Mouse (Mus musculus) midbrain, postnatal 0 days (tissue): ENCODE measurements around the gene Nudt16l1. TPM values are rescaled to one million over a fixed set of nuclear protein-coding genes. Genes with fewer than 3 reads are reported as not detected.

Experiments used
- ATAC-seq: fragments of 200-750 bp; cut with Nextera tagmentation; 2 replicates; pipeline ENCODE4 v1.8.0; 2017; ENCODE audit warnings: moderate number of reproducible peaks, mild to moderate bottlenecking, moderate TSS enrichment, moderate library complexity; ENCODE audit not compliant: low FRiP score
- DNase-seq: peaks from one replicate; pipeline ENCODE4 v3.0.0-alpha.2; 2015; ENCODE audit warnings: low spot score
- H3K27ac ChIP-seq: fragments of 300-500 bp; sonication (generic); 2 replicates; pipeline ENCODE4 v1.5.1; 2014; ENCODE audit warnings: low read depth, mild to moderate bottlenecking, low read length, mixed read lengths
- H3K27me3 ChIP-seq: fragments of 300-500 bp; sonication (generic); 2 replicates; pipeline ENCODE4 v1.6.1; 2014; ENCODE audit warnings: low read length, control low read depth, mixed read lengths; ENCODE audit not compliant: insufficient read depth
- H3K36me3 ChIP-seq: fragments of 300-500 bp; sonication (generic); 2 replicates; pipeline ENCODE4 v1.6.1; 2014; ENCODE audit warnings: low read length, control low read depth, mixed read lengths; ENCODE audit not compliant: insufficient read depth
- H3K4me1 ChIP-seq: fragments of 300-500 bp; sonication (generic); 2 replicates; pipeline ENCODE4 v1.6.1; 2014; ENCODE audit warnings: mild to moderate bottlenecking, control low read depth, antibody characterized with exemption, low read length, mixed read lengths; ENCODE audit not compliant: insufficient read depth
- H3K4me2 ChIP-seq: fragments of 300-500 bp; sonication (generic); 2 replicates; pipeline ENCODE4 v1.6.1; 2014; ENCODE audit warnings: low read depth, mild to moderate bottlenecking, low read length, mixed read lengths; ENCODE audit not compliant: poor library complexity, severe bottlenecking
- H3K4me3 ChIP-seq: fragments of 300-500 bp; sonication (generic); 2 replicates; pipeline ENCODE4 v1.5.1; 2014; ENCODE audit warnings: low read depth, mild to moderate bottlenecking, low read length, moderate library complexity
- H3K9ac ChIP-seq: fragments of 300-500 bp; sonication (generic); replicated peaks from 2 replicates; pipeline ENCODE4 v1.6.1; 2014; ENCODE audit warnings: mild to moderate bottlenecking, low read length, moderate library complexity, mixed read lengths; ENCODE audit not compliant: poor library complexity, severe bottlenecking
- H3K9me3 ChIP-seq: fragments of 300-500 bp; sonication (generic); 2 replicates; pipeline ENCODE4 v1.6.1; 2016; ENCODE audit warnings: low read length, control low read depth
- CTCF ChIP-seq: IDR thresholded peaks from 2 replicates; pipeline ENCODE4 v1.5.1; 2016; ENCODE audit warnings: antibody characterized with exemption, mild to moderate bottlenecking
- WGBS: fragments of 180-500 bp; shearing (Covaris S2); extraction: QIAGEN DNeasy Blood & Tissue Kit; methylation state at CpG from one replicate; pipeline ENCODE4 v1.1.7; 2014; 5-methylcytosine and 5-hydroxymethylcytosine counted together
- polyA plus RNA-seq: library from polyadenylated mRNA; unstranded; fragments of >200 nt; fragmentation: Nextera tagmentation; extraction: Ambion mirVana; gene quantifications from 2 replicates; pipeline ENCODE4 v1.2.1, GENCODE M21; 2015
- total RNA-seq: library from RNA; depleted of rRNA; stranded (reverse); fragments of >200 nt; gene quantifications from 2 replicates; pipeline ENCODE4 v1.2.3, GENCODE M21; 2014

Gene Nudt16l1
- total and polyA plus RNA-seq, 2 experiments from 2014 or later: 46.7 to 103 TPM

DNA sequence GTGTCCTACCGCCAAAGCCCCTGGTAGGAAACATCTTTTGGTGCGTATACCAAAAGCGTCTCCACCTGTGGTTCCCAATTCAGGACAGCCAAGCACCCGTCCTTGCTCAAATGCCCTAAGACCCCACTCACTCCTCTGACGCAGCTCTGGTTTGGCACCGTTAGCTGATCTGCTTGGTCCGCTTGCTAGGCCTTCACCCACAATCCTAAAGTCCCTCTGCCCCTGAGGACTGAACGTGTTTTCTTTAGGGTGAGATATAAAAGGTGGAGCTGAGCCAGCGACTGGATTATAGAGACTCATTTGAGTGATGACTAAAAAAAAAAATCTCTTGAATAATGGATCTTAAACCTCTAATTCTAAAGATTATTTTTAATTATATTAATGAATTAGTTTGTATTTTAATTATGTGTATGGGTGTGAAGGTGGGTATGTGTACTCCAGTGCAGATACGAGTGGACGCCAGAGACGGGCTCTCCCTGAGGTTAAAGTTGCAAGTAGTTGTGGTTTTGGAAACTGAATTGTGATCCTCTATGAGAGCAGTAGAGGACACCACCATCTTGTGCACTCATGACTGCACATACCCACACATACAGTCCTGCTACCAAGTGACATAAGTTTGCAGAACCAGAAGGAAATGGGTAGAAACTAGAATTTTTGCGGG is 26.3 kb downstream of the Nudt16l1 start:
- Histone ChIP-seq H3K36me3 (peaks cover 10% of the 10 kb centered on the region), H3K9me3 (no peaks in the 10 kb centered on the region), H3K4me1 (peaks cover 17% of the 10 kb centered on the region), H3K4me2 (peak overlapping the region; percentile 65), H3K27me3 (no peaks in the 10 kb centered on the region), H3K9ac (peak overlapping the region; percentile 78), H3K27ac (peak overlapping the region; percentile 83), H3K4me3 (peak overlapping the region; percentile 63)
- ATAC-seq (peak; percentile 21; the same call in 1 of the 2 replicates), DNase-seq (peak; percentile 48)
- no peak for TF ChIP-seq CTCF
- WGBS: 20% methylated on average over 13 of the region's 13 CpGs

DNA sequence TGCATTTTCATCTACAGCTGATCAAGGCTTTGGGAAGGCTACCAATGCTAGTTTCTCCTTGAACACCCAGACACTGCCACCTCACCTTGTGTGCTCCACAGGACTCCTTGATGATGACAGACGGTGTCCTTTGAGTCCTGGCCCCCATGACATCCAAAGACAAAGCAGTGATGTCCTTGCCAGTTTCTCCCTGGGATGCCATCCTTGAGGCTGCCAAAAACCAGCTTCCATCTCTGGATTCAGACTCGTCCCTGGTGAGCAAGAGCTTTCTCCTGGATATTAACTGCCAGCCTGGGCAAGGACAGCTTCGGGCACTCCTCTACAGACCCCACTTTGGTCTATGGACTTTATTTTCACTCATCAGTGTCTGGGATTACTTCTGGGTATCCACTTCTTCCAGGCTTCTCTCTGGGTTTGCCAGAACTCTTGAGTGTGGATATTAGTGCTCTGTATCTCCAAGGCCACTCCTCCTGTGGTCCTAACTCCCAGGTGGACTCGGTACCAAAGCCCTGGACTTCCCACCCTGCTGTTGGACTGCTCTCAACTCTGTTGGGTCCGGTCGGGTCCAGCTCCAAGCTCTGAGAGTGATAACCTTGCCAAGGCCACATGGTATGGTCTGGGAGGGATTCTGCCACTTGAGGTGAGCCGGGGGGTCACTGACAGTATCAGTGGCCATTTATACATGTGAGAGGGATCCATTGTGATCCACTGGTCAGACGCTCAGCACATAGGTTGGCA is 27.0 kb downstream of the Nudt16l1 start:
- Histone ChIP-seq H3K9ac (no peak overlapping the region), H3K36me3 (peaks cover 5% of the 10 kb centered on the region), H3K9me3 (no peaks in the 10 kb centered on the region), H3K4me1 (peaks cover 17% of the 10 kb centered on the region), H3K27ac (peak overlapping the region; percentile 83; the same call in 1 of the 2 replicates), H3K27me3 (no peaks in the 10 kb centered on the region), H3K4me3 (no peak overlapping the region), H3K4me2 (peak overlapping the region; percentile 65; the same call in 1 of the 2 replicates)
- DNase-seq (no peak), ATAC-seq (no peak)
- 88% methylated on average over 8 of the region's 8 CpGs for WGBS
- no peak for TF ChIP-seq CTCF

DNA sequence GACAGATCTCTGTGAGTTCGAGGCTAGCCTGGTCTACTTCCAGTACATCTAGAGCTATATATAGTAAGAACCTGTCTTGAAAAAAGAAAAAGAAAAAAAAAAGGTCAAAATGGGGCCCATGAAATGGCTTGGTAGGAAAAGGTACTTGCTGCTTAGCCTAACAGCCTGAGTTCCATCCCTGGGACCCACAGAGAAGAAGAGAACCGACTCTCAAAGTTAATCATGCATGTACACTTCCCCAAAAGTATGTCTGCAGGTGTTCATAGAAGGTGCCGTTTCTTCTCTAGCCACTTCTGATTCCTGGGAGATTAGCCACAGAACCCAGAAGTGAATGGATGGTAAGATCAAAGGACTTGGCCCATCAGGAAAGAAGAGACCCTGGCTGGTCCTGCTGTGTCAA is 29.9 kb downstream of the Nudt16l1 start:
- Histone ChIP-seq H3K9ac (no peak overlapping the region), H3K4me2 (no peak overlapping the region), H3K9me3 (no peaks in the 10 kb centered on the region), H3K36me3 (peaks cover 9% of the 10 kb centered on the region), H3K27me3 (no peaks in the 10 kb centered on the region), H3K27ac (no peak overlapping the region), H3K4me3 (no peak overlapping the region), H3K4me1 (peaks cover 3% of the 10 kb centered on the region; the same call in 1 of the 2 replicates)
- DNase-seq (no peak), ATAC-seq (no peak)
- no peak for TF ChIP-seq CTCF
- WGBS: 76% methylated on average over 3 of the region's 3 CpGs

DNA sequence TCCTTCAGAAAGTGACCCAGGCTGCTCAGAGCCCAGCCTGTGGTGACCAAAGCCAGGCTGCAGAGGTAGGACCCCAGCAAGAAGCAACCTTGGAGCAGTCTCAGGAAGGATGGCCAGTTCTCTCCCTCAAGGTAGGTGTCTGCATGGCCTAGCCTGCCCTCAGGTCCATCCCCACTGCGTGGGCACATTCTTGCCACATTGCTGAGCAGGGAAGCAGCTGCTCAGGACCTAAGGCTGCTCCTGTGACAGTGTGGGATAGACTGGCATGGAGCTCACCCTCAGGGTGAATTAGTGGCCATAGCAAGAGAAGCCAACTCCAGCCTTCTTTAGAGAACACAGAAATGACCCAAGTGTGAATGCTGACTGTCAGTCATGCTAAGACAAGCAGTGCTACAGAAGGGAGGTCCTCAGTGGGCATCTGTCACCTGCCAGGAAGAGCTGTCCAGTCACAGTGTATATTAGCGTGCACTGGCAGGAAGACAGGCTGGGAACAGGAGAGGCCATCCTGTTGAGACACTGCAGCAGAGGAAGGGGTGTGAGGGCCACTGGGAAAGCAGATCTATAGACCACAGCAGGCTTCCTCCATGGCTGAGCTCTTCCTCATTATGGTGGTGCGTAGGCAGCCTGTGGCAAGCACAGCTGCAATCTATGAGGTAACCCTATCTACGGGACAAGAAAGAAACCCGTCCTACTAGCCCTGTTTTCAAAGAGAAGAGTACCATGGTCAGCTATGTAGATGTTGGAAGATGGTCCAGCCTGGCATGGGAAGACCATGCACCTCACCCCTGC is 30.7 kb downstream of the Nudt16l1 start:
- Histone ChIP-seq H3K27ac (no peak overlapping the region), H3K9ac (no peak overlapping the region), H3K36me3 (peaks cover 9% of the 10 kb centered on the region), H3K9me3 (no peaks in the 10 kb centered on the region), H3K27me3 (no peaks in the 10 kb centered on the region), H3K4me3 (no peak overlapping the region), H3K4me1 (peaks cover 3% of the 10 kb centered on the region; the same call in 1 of the 2 replicates), H3K4me2 (no peak overlapping the region)
- no peak for TF ChIP-seq CTCF
- ATAC-seq (no peak), DNase-seq (no peak)
- WGBS: 90% methylated on average over 5 of the region's 5 CpGs

DNA sequence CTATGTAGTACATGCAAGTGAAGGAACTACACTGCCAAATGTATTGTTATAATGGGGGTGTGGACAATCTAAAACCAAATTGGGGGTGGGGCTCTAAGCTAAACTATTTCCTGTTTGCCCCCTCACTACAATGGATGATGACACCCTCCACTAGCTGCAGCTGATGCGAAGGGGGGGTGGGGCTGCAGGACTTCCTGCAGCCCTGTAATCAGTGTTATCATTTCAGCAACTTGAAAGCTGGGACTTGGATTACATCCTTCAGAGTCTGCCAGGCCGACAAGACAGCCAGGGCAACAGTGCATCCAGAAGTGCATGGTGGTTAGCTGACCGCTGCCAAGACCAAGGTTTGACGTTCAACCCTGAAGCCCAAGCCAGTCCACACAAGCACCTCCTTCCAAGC is 33.1 kb downstream of the Nudt16l1 start:
- WGBS: 88% methylated on average over 4 of the region's 4 CpGs
- H3K4me3 ChIP-seq: no peak overlapping the region
- TF ChIP-seq CTCF: no peak
- H3K9me3 ChIP-seq: no peaks in the 10 kb centered on the region
- H3K4me1 ChIP-seq: no peaks in the 10 kb centered on the region
- no peak overlapping the region for H3K27ac ChIP-seq
- H3K36me3 ChIP-seq: peaks cover 9% of the 10 kb centered on the region
- DNase-seq (no peak), ATAC-seq (no peak)
- H3K9ac ChIP-seq: no peak overlapping the region
- no peak overlapping the region for H3K4me2 ChIP-seq
- no peaks in the 10 kb centered on the region for H3K27me3 ChIP-seq
